Mouse (Mus musculus): Measurements from ENCODE around the gene Macrod2. TPM values are rescaled to one million over a fixed set of nuclear protein-coding genes. Genes with fewer than 3 reads are reported as not detected.

Macrod2 gene
- polyA plus RNA-seq, 1 experiment from 2014 or later, result 31.1 TPM

GRCm38 (mm10) chr2:141022971-141023370 is 627.9 kb downstream of the Macrod2 start:
- no peak for ATAC-seq (ENCODE audit: insufficient read depth)

GRCm38 (mm10) chr2:141023916-141024315 is 628.8 kb downstream of the Macrod2 start:
- H3K4me1 ChIP-seq (ENCODE audit: insufficient read depth), result no peaks in the 10 kb centered on the region
- H3K36me3 ChIP-seq (ENCODE audit: insufficient read depth), result no peaks in the 10 kb centered on the region
- DNase-seq (peak; percentile 50), ATAC-seq (ENCODE audit: insufficient read depth) (0 out of 2 replicates have a peak, but pooled peaks have one; percentile 11)
- no peak overlapping the region for H3K4me3 ChIP-seq (ENCODE audit: low read depth, low read length)
- H3K9ac ChIP-seq, result no peak overlapping the region
- H3K27ac ChIP-seq (ENCODE audit: low read depth), result no peak overlapping the region
- H3K4me2 ChIP-seq, result no peak overlapping the region
- H3K27me3 ChIP-seq (ENCODE audit: insufficient read depth, low read length), result no peaks in the 10 kb centered on the region
- no peaks in the 10 kb centered on the region for H3K9me3 ChIP-seq (ENCODE audit: low read depth, low read length)
- no peak for TF ChIP-seq CTCF (IDR thresholded peaks at IDR 0.05; ENCODE audit: low read depth)
- WGBS, result 17% methylated on average over 7 of the region's 7 CpGs

More at GRCm38 (mm10) chr2:141022971-141023370, 627.9 kb downstream of the Macrod2 start:
- no peak overlapping the region for H3K4me3 ChIP-seq (ENCODE audit: low read depth, low read length)
- no peaks in the 10 kb centered on the region for H3K9me3 ChIP-seq (ENCODE audit: low read depth, low read length)
- 78% methylated on average over 4 of the region's 4 CpGs for WGBS
- H3K9ac ChIP-seq, result no peak overlapping the region
- no peak for TF ChIP-seq CTCF (IDR thresholded peaks at IDR 0.05; ENCODE audit: low read depth)
- no peak overlapping the region for H3K4me2 ChIP-seq
- no peak overlapping the region for H3K27ac ChIP-seq (ENCODE audit: low read depth)
- no peaks in the 10 kb centered on the region for H3K27me3 ChIP-seq (ENCODE audit: insufficient read depth, low read length)
- no peak for DNase-seq
- no peaks in the 10 kb centered on the region for H3K4me1 ChIP-seq (ENCODE audit: insufficient read depth)
- H3K36me3 ChIP-seq (ENCODE audit: insufficient read depth), result no peaks in the 10 kb centered on the region

DNA sequence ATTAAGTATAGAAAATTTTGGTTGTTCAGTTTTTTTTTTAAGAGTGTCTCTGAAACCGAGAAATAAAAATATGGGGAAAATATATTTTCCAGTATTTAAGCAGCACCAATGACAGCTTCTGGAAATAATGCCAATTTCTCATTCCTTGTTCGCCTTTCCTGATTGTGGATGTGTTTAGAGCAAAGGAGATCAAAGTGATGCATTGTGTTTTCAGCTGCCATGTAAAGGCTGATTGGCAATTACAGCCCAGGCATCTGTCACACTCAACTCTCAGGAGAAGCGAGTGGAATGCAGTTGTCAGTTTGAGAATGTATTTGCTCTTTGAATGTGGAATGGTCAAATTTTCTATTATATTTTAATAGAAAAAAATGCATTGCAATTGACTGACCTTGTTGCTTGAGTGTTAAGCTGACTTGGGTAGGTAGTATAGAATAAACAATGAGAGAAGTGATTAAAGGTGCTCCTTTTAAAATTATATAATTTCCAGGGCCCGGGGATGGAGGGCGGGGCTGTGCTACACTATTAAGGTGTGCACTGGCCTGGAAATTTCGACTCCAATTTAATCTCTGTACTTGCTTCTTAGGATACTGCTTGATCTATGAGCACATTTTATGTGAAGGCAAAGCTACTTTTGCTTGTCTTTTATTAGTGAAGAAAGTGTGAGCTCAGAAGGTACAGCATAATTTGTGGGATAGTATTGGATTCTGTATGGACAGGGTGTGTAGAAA is 629.4 kb downstream of the Macrod2 start:
- no peak overlapping the region for H3K27ac ChIP-seq (ENCODE audit: low read depth)
- ATAC-seq (ENCODE audit: insufficient read depth) (peak; percentile 44; the same call in 1 of the 2 replicates), DNase-seq (peak; percentile 58)
- no peaks in the 10 kb centered on the region for H3K9me3 ChIP-seq (ENCODE audit: low read depth, low read length)
- WGBS, result 51% methylated on average over 6 of the region's 6 CpGs
- no peaks in the 10 kb centered on the region for H3K27me3 ChIP-seq (ENCODE audit: insufficient read depth, low read length)
- no peak for TF ChIP-seq CTCF (IDR thresholded peaks at IDR 0.05; ENCODE audit: low read depth)
- H3K36me3 ChIP-seq (ENCODE audit: insufficient read depth), result no peaks in the 10 kb centered on the region
- H3K4me3 ChIP-seq (ENCODE audit: low read depth, low read length), result no peak overlapping the region
- H3K9ac ChIP-seq, result no peak overlapping the region
- H3K4me2 ChIP-seq, result no peak overlapping the region
- no peaks in the 10 kb centered on the region for H3K4me1 ChIP-seq (ENCODE audit: insufficient read depth)

- no peak overlapping the region for H3K27ac ChIP-seq (ENCODE audit: low read depth)
- H3K36me3 ChIP-seq (ENCODE audit: insufficient read depth), result no peaks in the 10 kb centered on the region
- no peak for TF ChIP-seq CTCF (IDR thresholded peaks at IDR 0.05; ENCODE audit: low read depth)
- H3K4me1 ChIP-seq (ENCODE audit: insufficient read depth), result no peaks in the 10 kb centered on the region
- DNase-seq (no peak), ATAC-seq (ENCODE audit: insufficient read depth) (no peak)
- no peaks in the 10 kb centered on the region for H3K9me3 ChIP-seq (ENCODE audit: low read depth, low read length)
- H3K9ac ChIP-seq, result no peak overlapping the region
- H3K27me3 ChIP-seq (ENCODE audit: insufficient read depth, low read length), result no peaks in the 10 kb centered on the region
- H3K4me2 ChIP-seq, result no peak overlapping the region
- 40% methylated on average over 4 of the region's 4 CpGs for WGBS
- no peak overlapping the region for H3K4me3 ChIP-seq (ENCODE audit: low read depth, low read length)
These were observed 661.8 kb downstream of the Macrod2 start for GRCm38 (mm10) chr2:141056685-141057454.

DNA sequence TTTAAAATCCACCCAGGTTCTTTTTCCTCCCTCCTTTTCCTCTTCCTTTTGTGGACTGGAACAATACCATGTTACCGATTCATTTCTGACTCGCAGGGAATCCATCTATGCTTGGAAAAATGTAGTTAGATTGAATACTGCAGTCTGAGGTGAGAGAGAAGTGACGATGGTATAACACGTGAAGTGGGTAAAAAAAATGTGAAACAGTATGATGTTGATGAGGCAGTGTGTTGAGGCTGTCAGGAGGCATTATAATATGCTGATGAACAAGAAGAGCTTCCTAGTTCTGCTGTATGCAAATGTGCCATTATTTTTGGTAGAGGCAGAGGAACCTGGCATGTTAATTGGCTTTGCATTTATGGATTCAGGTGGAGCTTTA is 662.3 kb downstream of the Macrod2 start:
- Histone ChIP-seq H3K4me3 (ENCODE audit: low read depth, low read length) (no peak overlapping the region), H3K27ac (ENCODE audit: low read depth) (no peak overlapping the region), H3K27me3 (ENCODE audit: insufficient read depth, low read length) (no peaks in the 10 kb centered on the region), H3K9me3 (ENCODE audit: low read depth, low read length) (no peaks in the 10 kb centered on the region), H3K36me3 (ENCODE audit: insufficient read depth) (no peaks in the 10 kb centered on the region), H3K4me2 (no peak overlapping the region), H3K9ac (no peak overlapping the region), H3K4me1 (ENCODE audit: insufficient read depth) (no peaks in the 10 kb centered on the region)
- TF ChIP-seq CTCF (IDR thresholded peaks at IDR 0.05; ENCODE audit: low read depth), result no peak
- 60% methylated on average over 4 of the region's 4 CpGs for WGBS
- ATAC-seq (ENCODE audit: insufficient read depth) (no peak), DNase-seq (no peak)

DNA sequence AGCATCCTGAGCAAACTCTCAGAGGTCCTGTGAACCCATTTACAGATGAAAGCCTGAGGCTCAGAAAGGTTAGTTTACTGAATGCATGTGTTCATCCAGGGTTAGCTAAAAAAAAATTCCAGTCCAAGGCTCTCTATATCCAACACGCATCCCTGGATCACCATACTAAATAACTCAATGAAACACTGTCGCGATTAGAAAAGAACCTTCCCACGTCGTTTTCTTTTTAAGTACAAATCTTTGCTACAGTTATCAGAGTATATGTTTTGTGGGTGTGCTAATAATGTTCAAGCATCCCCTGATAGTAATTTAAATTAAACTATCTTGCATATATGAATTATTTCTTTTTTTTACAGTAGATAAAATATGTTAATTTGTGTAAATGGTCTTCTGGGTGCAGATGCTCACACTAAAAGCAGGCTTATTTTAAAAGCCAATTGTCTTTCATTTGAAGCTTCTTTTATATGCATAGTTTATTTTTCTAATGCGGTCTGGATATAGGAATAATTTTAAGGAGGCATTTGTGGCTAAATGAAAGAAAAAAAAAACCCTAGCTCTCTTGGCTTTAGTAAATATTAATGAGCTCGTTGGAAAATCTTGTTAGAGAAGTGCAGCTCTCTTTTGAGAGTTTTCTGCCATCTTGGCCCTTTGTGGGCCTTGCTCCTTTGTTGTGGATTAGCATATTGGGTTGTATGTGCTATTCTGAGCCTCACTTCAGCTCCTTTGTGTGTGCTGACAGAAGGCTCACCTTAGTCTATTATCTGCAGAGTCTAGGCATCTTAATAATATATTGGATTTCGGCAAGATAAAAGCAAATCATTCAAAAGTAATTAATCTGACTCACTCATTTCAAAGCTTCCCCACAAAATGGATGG is 679.1 kb downstream of the Macrod2 start:
- Histone ChIP-seq H3K4me2 (no peak overlapping the region), H3K4me3 (ENCODE audit: low read depth, low read length) (no peak overlapping the region), H3K27ac (ENCODE audit: low read depth) (no peak overlapping the region), H3K4me1 (ENCODE audit: insufficient read depth) (no peaks in the 10 kb centered on the region), H3K9ac (no peak overlapping the region), H3K36me3 (ENCODE audit: insufficient read depth) (no peaks in the 10 kb centered on the region), H3K27me3 (ENCODE audit: insufficient read depth, low read length) (no peaks in the 10 kb centered on the region), H3K9me3 (ENCODE audit: low read depth, low read length) (no peaks in the 10 kb centered on the region)
- DNase-seq, result no peak
- no peak for TF ChIP-seq CTCF (IDR thresholded peaks at IDR 0.05; ENCODE audit: low read depth)
- no peak for ATAC-seq (ENCODE audit: insufficient read depth)
- WGBS, result 78% methylated on average over 8 of the region's 8 CpGs
